Mouse (Mus musculus): ENCODE data around the gene Zcchc17. TPM values are rescaled to one million over a fixed set of nuclear protein-coding genes. Genes with fewer than 3 reads are reported as not detected.

The Zcchc17 gene
- total RNA-seq, 2 experiments from 2014 or later: 38.4 to 47.3 TPM

DNA sequence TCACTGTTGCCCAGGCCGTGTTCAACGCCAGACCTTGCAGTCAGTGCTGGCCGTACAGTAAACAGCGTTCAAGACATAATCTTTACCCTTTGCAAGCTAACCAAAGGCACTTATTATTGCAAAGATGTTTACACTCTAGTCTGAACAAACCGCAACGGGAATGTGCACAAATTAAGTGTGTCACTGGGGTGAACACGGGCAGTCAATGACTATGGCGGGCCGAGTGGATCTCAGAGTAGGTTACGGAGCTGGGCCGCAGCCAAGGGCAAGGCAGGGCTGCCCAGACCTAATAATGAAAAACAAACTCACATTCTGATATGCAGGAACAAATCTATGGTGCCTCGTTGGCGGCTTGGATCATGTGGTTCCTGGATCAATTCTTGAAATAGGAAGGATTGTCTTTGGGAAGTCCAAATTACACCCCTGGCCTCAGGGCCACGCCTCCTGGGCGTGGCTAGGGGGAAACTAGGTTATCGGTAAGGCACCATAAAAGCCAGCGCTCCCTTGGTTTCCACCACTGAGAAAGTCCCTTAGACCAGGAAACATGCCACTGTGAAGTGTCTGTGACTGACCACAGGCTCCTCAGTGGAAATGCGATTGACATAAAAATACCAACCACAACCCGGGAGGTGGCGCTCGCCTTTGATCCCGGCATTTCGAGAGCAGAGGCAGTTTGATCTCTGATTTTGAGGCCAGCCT lies 64.5 kb downstream of the Zcchc17 start:
- DNase-seq: no peak
- TF ChIP-seq CTCF (IDR thresholded peaks at IDR 0.05): peak; percentile 38
- Histone ChIP-seq H3K27ac (no peak overlapping the region), H3K4me3 (no peak overlapping the region)
- intact Hi-C loops (cut with DNase I): no loop called here

- DNase-seq: no peak
- H3K27ac ChIP-seq: no peak overlapping the region
- no peak for TF ChIP-seq CTCF (IDR thresholded peaks at IDR 0.05)
- no peak overlapping the region for H3K4me3 ChIP-seq
- intact Hi-C loops (cut with DNase I): no loop called here
These were observed 65.2 kb downstream of the Zcchc17 start for GRCm38 (mm10) chr4:130294513-130294912.

DNA sequence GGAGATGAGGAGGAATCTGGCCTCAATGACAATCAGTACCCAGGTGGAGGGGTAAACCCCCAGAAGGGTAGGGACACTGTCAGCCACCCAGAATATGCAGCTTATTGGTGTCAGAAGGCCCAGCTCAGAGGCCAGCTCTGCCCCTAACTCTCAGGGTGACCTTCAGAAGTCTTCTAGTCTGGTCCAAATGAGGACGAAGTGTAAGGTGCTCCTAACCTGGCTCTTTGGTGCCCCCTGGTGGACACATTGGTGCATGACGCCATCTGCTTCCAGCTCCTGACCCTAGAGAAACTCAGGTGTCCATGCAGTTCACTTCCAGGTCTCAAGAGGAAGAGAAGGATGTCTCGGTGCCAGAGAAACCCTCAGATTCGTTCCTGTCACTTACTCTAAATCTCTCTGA lies 67.5 kb downstream of the Zcchc17 start:
- H3K4me3 ChIP-seq: no peak overlapping the region
- TF ChIP-seq CTCF (IDR thresholded peaks at IDR 0.05): no peak; the same call in 1 of the 2 replicates
- peak; percentile 79 for DNase-seq
- H3K27ac ChIP-seq: no peak overlapping the region
- intact Hi-C loops (cut with DNase I): loop anchor here (1.0 kb wide), 2 partner anchors 28 to 93 kb away; no protein-coding TSS in a partner anchor

GRCm38 (mm10) chr4:130289824-130290223 lies 69.9 kb downstream of the Zcchc17 start:
- TF ChIP-seq CTCF (IDR thresholded peaks at IDR 0.05): no peak
- no peak overlapping the region for H3K27ac ChIP-seq
- no peak overlapping the region for H3K4me3 ChIP-seq
- DNase-seq: no peak
- intact Hi-C loops (cut with DNase I): no loop called here

DNA sequence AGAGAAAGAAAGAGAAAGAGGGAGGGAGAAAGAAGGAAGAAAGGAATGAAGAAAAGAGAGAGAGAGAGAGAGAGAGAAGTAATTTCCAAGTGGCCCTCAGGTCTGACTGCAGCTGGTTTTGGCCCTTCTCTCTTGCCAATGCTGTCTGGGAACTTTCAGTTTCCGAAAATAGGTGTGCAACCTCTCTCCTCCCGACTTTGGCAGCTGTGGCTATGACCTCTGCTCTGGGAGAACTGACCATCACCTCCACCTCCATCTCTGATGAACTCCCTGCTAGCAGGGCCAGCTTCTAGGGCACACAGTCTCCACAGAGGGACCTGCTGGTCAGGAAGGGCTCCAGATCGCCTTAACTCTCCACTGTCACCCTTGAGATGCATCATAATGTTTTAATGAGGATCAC lies 73.2 kb downstream of the Zcchc17 start:
- DNase-seq: peak; percentile 72
- H3K27ac ChIP-seq: peak overlapping the region; percentile 58
- TF ChIP-seq CTCF (IDR thresholded peaks at IDR 0.05): no peak
- intact Hi-C loops (cut with DNase I): no loop called here
- H3K4me3 ChIP-seq: no peak overlapping the region

DNA sequence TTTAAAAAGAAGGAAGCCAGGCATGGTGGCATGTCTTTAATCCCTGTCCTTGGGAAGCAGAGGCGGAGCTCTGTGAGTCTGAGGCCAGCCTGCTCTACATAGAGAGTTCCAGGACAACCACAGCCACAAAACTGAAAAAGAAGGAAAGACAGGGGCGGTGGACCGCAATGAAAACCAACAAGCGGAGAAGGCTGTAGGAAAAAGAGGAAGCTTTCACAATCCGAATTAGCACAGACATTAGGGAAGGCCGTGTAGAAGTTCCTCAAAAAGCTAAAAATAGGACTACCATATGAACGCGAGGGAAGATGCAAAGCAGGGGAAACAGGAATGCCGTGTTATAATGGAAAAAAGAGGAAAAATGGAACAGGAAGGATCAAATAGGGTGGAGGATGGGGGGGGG lies 75.9 kb downstream of the Zcchc17 start:
- TF ChIP-seq CTCF (IDR thresholded peaks at IDR 0.05): no peak
- intact Hi-C loops (cut with DNase I): no loop called here
- DNase-seq: no peak
- Histone ChIP-seq H3K27ac (no peak overlapping the region), H3K4me3 (no peak overlapping the region)

- TF ChIP-seq CTCF (IDR thresholded peaks at IDR 0.05): no peak
- Histone ChIP-seq H3K4me3 (no peak overlapping the region), H3K27ac (no peak overlapping the region)
- intact Hi-C loops (cut with DNase I): no loop called here
- DNase-seq: no peak
These were observed 76.9 kb downstream of the Zcchc17 start for GRCm38 (mm10) chr4:130282856-130283255.

GRCm38 (mm10) chr4:130279105-130279504 lies 80.6 kb downstream of the Zcchc17 start, which contains the start of gene Serinc2:
Serinc2 (minus strand) TSS chr4:130279205.
- intact Hi-C loops (cut with DNase I): no loop called here
- no peak for DNase-seq
- no peak for TF ChIP-seq CTCF (IDR thresholded peaks at IDR 0.05)
- Histone ChIP-seq H3K27ac (no peak within 1 kb of the TSS), H3K4me3 (no peak within 1 kb of the TSS)

GRCm38 (mm10) chr4:130276573-130277176 lies 83.1 kb downstream of the Zcchc17 start:
- intact Hi-C loops (cut with DNase I): no loop called here

DNA sequence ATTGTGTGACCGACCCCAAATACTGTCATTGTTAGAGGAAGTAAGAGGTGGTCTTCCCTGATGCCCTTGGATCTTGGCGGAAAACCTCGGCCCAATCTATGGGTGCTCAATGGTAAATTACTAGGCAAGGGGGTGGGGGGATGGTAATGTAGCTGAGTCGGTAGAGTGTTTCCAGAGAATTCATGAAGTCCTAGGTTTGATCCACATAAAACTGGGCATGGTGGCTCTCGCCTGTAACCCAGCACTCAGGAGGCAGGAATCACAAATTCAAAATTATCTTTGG lies 84.0 kb downstream of the Zcchc17 start:
- no peak for DNase-seq
- TF ChIP-seq CTCF (IDR thresholded peaks at IDR 0.05): no peak
- intact Hi-C loops (cut with DNase I): no loop called here
- H3K4me3 ChIP-seq: peak overlapping the region; percentile 83
- peak overlapping the region; percentile 94 for H3K27ac ChIP-seq

More at GRCm38 (mm10) chr4:130276573-130277176, 83.1 kb downstream of the Zcchc17 start:
- no peak overlapping the region for H3K27ac ChIP-seq
- no peak for DNase-seq
- no peak for TF ChIP-seq CTCF (IDR thresholded peaks at IDR 0.05)
- no peak overlapping the region for H3K4me3 ChIP-seq

GRCm38 (mm10) chr4:130275016-130275822 lies 84.5 kb downstream of the Zcchc17 start:
- H3K4me3 ChIP-seq: peak overlapping the region; percentile 83
- H3K27ac ChIP-seq: peak overlapping the region; percentile 94
- intact Hi-C loops (cut with DNase I): no loop called here
- DNase-seq: peak; percentile 75
- TF ChIP-seq CTCF (IDR thresholded peaks at IDR 0.05): no peak

GRCm38 (mm10) chr4:130274346-130275015 lies 85.3 kb downstream of the Zcchc17 start:
- Histone ChIP-seq H3K27ac (peak overlapping the region; percentile 94), H3K4me3 (peak overlapping the region; percentile 83)
- peak; percentile 41 for DNase-seq
- intact Hi-C loops (cut with DNase I): no loop called here
- TF ChIP-seq CTCF (IDR thresholded peaks at IDR 0.05): no peak

Measured in gastrocnemius, adult 2 months (tissue).